Mouse (Mus musculus): ENCODE data around the gene Map3k7cl.

The Map3k7cl gene

DNA sequence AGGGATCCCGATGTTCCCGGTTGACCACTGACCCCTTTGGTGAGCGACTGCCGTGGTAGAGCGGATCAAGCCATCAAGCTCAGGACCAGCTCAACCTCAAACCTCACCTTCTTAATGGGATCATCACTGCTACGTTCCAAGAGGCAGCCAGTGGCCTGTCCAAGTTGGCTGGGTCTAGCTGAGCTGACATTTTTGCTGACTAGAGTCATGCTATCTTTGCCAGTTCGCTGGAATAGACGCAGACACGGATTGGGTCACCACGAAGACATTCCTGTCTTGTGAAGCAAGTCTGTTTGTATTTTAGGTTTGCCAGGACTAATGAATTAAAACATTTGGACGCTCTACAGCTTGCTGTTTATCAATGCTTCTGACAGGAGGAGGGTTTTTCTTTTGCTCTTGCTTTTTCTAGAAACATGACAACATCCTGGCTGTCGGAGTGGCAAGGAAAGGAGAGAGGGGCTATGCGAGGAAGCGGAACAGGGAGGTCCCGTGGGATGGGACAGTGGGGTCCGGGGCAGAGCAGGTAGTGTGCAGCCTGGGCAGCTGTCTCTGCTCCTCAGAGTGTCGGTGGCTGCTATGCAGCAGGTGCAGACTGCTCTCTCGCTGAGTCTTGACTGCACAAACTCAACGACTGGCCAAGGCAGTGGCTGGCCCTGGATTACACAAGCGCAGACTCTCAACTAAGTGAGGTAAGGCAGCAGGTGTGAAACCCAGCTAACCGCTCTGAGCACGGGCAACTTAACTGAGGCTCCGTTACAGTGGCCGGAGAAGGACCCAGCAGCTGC, at the start of gene Map3k7cl:
Map3k7cl (plus strand) TSS at position 424 of the 785 bp plus-strand sequence.
- no peak for DNase-seq

GRCm38 (mm10) chr16:87511706-87512105, 41.4 kb upstream of the Map3k7cl start:
- no peak for DNase-seq

DNA sequence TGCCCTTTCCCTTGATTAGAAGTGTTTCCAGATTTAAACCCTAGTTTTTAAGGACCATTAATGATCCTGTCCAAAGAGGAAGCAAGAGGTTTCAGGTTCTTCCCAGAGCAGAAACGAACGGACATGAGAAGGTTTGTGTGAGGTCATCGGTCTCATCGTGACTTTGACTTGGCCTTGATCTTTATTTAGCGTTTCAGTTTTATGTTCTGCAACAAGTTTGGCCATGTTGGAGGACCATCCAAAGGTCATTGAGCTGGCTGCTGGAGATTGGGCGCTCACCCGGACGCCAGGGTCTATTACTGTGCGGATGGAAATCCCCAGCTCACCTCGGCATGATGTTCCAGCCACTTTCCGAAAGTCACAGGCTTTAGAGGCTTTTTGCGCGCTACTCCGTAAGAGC, 40.8 kb upstream of the Map3k7cl start:
- no peak for DNase-seq

DNA sequence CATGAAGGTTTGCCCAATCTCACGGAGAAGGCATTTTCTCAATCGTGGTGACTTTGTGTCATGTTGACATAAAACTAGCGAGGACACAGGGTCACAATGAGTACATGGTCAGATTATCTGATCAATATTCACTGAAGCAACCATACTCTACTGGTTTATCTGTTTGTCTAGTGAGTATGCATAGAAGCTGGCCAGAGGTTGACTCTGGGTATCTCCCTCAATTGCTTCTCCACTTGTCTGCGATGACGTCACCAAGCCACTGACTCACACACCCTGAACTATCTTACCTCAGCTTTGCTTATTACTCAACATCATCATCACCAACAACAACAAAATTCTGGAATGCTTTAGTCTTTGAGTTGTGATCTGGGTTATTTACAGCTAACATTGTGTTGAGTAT, 28.9 kb upstream of the Map3k7cl start:
- DNase-seq = no peak

- DNase-seq = no peak
Measured at GRCm38 (mm10) chr16:87527553-87528249, 25.4 kb upstream of the Map3k7cl start.

- no peak for DNase-seq
Measured at GRCm38 (mm10) chr16:87528755-87529154, 24.4 kb upstream of the Map3k7cl start.

- DNase-seq = no peak
Measured at GRCm38 (mm10) chr16:87548348-87548747, 4.8 kb upstream of the Map3k7cl start.

DNA sequence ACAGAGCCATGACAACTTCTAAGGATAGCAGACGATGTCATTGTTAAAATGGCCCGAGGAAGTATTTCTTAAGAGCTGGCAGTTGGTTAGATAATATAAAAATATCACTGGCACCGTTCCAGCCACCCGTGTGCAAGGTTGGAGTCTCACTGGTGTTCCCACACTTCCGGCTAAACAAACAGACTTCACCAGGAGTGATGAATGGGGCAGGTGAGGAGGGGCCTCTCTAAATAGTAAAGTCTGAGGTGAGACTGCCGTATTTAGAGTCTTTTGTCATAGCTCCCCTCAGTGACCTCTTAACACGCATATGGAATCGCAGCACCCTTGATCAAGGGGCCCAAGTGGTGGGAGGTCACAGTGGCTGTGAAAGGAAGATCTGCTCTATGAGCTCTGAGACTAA, 3.2 kb downstream of the Map3k7cl start:
- DNase-seq = no peak

GRCm38 (mm10) chr16:87561501-87561900, 8.4 kb downstream of the Map3k7cl start:
- DNase-seq = no peak

- no peak for DNase-seq
Measured at GRCm38 (mm10) chr16:87563524-87563923, 10.4 kb downstream of the Map3k7cl start.

- DNase-seq = no peak
Measured at GRCm38 (mm10) chr16:87564564-87564963, 11.4 kb downstream of the Map3k7cl start.

DNA sequence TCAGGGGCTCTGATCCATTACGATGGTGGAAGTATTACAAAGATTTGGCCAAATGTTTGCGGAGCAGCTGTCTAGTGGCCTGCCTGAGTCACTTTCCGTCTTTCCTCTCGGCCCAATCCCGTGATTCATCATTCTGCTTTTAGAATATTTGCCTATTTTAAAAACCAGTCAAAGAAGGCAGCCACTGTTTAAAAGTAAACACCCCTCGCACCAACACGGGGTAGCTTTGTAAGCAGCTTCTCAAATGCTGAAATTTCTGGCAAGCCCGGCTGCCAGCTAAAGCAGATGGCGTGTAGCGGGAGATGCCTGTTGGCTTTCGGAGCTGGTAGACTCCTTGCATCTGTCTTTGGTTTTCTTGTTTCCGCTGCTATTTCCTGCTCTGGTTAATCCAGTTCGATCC, 14.4 kb downstream of the Map3k7cl start:
- DNase-seq = peak; percentile 39

DNA sequence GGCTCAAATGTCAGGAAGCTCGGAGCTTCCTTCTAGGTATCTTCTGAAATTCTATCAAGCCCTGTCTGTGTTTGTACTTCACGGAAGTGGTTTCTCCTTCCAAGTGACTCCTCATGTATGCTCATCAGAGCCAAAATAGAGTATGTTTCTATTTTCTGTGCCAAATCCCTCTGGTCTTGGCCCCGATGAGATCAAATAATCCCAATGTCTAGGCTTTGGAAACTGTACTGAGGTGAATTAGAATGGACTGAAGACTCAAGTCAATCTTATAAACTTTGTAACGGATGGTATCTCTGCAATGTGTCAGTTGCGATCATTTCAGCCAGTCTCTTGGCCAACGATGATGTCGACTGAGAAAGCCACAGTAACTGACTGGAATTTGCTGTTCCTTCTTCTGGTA, 15.1 kb downstream of the Map3k7cl start:
- DNase-seq = no peak

DNA sequence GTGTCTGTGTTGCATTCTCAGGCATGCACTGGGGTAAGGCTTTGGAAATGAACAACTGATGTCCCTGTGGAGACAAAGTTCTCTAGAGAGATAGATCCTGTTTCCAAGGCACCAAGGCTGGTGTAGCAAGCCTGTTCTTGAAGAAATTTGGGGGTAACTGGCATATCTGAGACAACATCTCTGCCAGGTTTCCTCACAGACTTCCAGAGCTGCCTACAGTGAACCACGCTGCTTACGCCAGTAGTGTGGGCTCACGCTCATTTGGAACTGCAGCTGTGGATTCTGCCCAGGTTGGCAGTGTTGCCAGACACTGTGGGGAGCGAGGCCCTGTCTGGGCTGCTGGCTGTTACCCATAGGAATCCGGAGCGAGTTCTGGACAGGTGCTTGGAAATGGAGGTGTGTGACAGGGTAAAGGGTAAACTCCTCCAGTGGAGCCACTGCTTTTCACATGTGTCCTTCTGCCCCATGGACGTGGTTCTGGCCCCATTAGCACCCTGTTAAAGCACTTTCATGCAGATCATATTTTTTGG, 16.5 kb downstream of the Map3k7cl start:
- DNase-seq = no peak

DNA sequence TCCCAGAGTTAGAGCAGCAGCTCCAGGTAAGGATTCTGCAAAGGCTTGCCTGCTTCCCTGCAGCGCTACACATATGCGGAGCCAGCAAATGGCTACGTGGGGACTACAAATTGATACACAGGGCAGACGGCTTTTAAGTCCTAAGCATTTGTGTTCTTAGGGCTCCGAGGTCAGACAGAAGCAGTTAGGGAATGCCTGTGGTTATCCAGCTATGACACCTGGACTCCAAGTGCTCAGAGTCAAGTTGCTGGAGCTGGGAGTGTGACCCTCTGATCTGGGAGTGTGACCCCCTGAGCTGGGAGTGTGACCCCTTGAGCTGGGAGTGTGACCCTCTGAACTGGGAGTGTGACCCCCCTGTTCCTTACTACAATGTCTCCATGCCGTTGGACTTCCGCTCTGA, 17.2 kb downstream of the Map3k7cl start:
- DNase-seq = no peak

- DNase-seq = no peak
Measured at GRCm38 (mm10) chr16:87573409-87573808, 20.3 kb downstream of the Map3k7cl start.

GRCm38 (mm10) chr16:87574160-87574559, 21.0 kb downstream of the Map3k7cl start:
- DNase-seq = no peak

GRCm38 (mm10) chr16:87575600-87575999, 22.5 kb downstream of the Map3k7cl start:
- DNase-seq = no peak

- DNase-seq = peak; percentile 33
Measured at GRCm38 (mm10) chr16:87578881-87579280, 25.8 kb downstream of the Map3k7cl start.

DNA sequence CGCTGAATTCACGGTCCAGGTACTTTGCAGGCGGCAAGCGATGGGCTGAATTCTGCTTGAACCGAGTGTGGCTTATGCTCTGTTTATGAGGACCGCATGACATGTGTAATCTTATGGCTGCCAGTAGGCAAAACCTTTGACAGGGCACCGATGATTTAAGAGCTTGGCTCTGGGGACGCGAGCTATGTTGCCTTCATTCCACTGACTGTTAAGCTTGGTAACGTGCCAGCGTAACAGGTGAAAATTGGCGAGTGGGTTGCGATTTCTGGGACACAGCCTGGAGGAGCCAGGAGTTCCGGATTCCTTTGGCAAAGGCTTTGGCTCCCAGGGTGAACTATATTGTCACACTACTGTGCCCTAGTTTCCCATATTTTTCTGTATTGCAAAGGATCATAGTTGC, 26.3 kb downstream of the Map3k7cl start:
- DNase-seq = peak; percentile 85

DNA sequence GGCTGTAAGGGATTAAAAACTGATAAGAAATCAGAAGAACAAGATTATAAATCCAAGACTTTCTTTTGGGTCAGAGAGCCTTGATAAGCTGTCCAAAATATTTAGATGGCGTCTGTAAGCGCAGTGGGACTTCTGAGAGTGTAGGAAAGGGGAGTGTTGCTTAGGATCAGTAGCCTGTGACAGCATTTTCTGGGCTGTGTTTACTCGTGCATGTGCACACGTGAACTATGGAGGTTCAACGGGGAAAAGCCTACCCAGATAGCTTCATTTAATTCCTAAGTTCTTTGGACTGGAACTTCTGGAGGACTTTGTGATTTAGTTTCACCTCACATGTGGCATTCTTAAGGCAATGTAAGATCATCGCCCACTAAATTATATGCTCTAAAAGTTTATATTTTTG, 29.6 kb downstream of the Map3k7cl start:
- no peak for DNase-seq

GRCm38 (mm10) chr16:87584618-87585017, 31.5 kb downstream of the Map3k7cl start:
- DNase-seq = no peak

DNA sequence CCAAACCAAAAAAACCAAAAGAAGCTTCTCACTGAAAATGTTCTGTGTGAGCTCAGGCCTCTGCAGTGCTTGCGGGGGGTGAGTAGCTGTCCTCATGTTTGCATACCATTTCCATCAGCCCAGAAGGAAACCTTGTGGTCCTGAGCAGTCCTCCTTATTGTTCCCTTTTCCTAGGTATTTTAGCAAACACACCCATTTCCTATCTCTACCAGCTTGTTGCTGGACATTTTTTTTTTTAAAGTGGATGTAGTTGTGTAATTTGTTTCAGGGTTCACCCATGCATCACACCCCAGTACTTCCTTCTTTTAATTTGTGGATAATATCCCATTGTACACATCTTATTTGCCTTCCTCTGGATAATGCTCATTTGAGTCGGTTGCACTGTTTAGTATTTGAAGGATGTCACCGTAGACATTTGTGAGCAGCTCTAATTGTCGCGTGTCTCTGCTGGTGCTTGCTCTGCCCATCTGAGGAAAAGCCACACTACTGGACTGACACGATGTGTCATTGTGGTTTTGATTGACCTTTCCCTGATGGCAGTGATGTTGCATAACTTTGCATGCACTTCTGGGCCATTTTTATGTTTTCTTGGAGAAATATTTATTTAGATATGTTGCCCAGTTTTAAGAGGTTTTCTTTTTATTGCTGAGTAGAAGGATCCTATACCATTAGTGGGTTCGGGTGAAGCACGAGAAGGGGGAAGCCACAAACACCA, 32.6 kb downstream of the Map3k7cl start:
- DNase-seq = no peak

GRCm38 (mm10) chr16:87587843-87588242, 34.7 kb downstream of the Map3k7cl start:
- no peak for DNase-seq

Data from cerebellum, adult 8-10 months (tissue).